Mouse (Mus musculus): ENCODE results near the gene Mdm4.

- TF ChIP-seq CTCF (IDR thresholded peaks at IDR 0.05; ENCODE audit: borderline replicate concordance, control insufficient read depth, extremely low read depth, insufficient read depth, low read length, poor library complexity): no peak
- TF ChIP-seq POLR2A (IDR thresholded peaks at IDR 0.05; ENCODE audit: control insufficient read depth, extremely low read depth, insufficient read depth, low read length, poor library complexity): no peak
These were observed 27.1 kb upstream of the Mdm4 start for GRCm38 (mm10) chr1:133057345-133058034.

Measured in thymus, adult 2 months (tissue).